Mouse (Mus musculus) brain, embryonic 14.5 days (tissue): ENCODE results near the gene Zfp422. TPM values are rescaled to one million over a fixed set of nuclear protein-coding genes. Genes with fewer than 3 reads are reported as not detected.
A peak's percentile ranks its signal among the peaks of the same experiment; 100 is the strongest.
"Not testable (repeated sequence)": the region's sequence is repeated elsewhere in the genome, so short reads cannot be mapped to it uniquely, and the experiment has no call there.

Source experiments
- DNase-seq: peaks from one replicate; pipeline ENCODE4 v3.0.0-alpha.2; 2011; ENCODE audit warnings: low read depth
- CTCF ChIP-seq: fragments of 200-500 bp; IDR thresholded peaks from 2 replicates; pipeline ENCODE4 v1.5.1; 2012; ENCODE audit warnings: inconsistent platforms, mild to moderate bottlenecking, moderate library complexity, borderline replicate concordance; ENCODE audit not compliant: insufficient read depth, insufficient read length; ENCODE audit errors: extremely low read depth
- POLR2A ChIP-seq: fragments of 200-500 bp; IDR thresholded peaks from 2 replicates; pipeline ENCODE4 v1.6.1; 2012; ENCODE audit warnings: mild to moderate bottlenecking, inconsistent platforms, borderline replicate concordance; ENCODE audit not compliant: poor library complexity, insufficient read depth, insufficient read length, severe bottlenecking; ENCODE audit errors: extremely low read depth
- polyA plus RNA-seq: library from polyadenylated mRNA; depleted of rRNA; stranded (reverse); fragments of >200 nt; gene quantifications from 2 replicates; pipeline ENCODE4 v1.2.3, GENCODE M21; 2012

Zfp422 gene
- polyA plus RNA-seq, 1 experiment, result 112 TPM

DNA sequence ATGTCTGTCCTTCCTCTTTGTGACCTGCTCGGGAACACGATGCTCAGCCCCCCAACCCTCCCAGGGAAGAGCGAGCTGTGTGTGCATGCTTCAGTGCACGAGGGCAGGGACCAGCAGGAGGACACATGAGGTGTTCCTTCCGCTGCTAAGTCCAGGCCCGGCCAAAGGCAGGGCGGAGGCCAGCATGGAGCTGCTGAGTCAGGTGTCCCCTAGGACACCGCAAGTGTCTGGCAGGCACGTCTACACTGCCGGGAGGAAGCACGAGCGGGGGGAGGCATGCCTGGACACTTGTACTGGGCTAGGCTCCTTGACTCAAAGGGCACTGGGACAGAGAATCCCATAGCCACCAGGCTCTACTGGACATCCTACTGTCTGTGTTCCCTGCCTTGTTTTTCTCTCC is 19.0 kb upstream of the Zfp422 start:
- TF ChIP-seq POLR2A, result no peak
- no peak for TF ChIP-seq CTCF
- no peak for DNase-seq

DNA sequence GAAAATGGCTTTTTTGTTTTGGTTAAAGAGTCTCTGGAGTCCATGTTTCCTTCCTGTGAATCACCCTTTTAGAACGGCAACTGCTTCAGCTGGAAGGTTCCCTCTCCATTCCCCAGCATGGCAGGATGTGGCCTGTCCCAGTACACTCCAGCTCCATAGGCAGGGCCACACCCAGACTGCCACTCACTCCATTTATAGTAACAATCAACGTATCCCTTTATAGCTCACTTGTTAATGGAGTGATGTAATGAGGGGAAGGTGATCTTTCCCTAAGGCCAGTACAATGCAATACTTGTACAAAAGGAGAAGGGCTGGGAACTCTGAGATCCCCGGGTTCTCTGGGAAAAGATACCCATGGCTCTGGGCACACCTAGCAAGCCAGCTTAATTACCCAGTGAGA is 15.5 kb upstream of the Zfp422 start:
- DNase-seq, result no peak

DNA sequence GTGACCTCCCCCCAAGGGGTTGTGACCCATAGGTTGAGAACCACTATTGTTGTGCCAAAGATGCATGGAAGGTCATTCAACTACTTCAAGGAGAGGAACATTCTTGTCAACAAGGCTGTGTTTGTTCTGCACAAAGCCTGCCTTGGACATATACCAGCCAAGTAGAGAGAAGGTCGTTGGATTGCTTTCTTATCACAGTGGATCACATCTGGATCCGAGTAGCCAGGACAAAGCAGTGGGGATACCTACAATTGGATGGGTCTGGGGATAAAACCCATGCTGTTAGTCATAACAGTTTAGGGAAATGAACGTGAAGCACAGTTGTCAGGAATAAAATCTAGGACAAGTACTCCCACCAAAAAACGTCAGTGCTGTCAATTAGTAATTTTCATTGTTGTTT is 15.1 kb upstream of the Zfp422 start:
- no peak for DNase-seq
- TF ChIP-seq POLR2A, result no peak
- no peak for TF ChIP-seq CTCF

More for the DNA sequence above, 15.5 kb upstream of the Zfp422 start:
- TF ChIP-seq POLR2A, result no peak
- TF ChIP-seq CTCF, result no peak

DNA sequence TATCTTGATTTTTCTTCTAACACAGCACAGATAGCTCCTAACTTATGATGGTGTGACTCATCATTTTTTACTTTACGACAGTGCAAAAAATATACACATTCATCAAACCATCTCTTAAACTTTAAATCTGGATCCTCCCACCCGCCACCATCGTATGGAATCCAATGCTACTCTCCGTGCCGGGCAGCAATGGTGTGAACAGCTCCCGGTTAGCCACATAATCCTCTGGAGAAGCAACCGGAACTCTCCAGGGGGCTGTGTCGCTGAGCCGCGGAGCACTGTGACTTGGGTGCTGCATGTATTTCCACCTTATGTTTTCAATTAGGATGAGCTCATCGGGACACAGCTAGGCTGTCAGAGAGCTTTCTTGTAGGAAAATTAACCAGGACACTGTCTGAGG is 14.1 kb upstream of the Zfp422 start:
- no peak for DNase-seq
- no peak for TF ChIP-seq CTCF
- no peak for TF ChIP-seq POLR2A

DNA sequence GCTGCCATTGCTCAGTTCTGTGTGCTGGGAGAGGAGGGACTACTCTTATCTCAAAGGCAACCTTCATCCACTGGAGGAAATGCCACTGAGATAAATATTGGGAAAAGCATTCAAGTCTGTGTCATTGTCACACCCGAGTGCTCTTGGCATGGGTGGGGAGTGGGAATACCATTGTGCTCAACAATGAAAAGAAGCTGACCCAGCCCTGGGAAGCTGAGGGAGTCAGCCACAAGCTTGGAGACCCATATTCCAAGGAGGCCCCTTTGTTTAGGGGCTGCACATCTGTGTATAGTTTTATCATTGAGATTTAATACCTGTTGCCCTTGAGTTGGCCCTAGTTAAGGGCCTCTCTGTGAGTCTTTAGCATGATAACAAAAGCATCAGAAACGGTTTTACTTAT is 10.9 kb upstream of the Zfp422 start:
- no peak for TF ChIP-seq POLR2A
- TF ChIP-seq CTCF, result no peak
- no peak for DNase-seq

DNA sequence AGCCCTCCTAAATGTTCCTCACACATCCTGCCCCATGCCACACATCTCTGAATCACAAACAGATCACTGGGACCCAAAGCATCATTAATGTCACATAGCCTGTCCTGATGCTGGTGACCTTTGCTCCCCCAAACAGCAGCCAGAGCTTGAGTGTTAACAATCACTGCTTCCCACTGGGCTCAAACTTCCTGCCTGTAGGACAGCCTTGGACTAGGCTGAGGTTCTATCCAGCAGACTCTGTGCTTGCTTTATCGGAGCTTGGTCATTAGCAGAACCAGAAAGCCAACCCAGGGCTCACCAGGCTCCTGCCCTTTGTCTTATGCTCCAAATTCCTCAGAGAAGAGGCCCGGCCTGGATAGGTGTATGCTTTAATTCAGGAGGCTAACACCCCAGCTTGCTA is 10.1 kb upstream of the Zfp422 start:
- DNase-seq, result no peak
- TF ChIP-seq CTCF (no peak), POLR2A (no peak)

DNA sequence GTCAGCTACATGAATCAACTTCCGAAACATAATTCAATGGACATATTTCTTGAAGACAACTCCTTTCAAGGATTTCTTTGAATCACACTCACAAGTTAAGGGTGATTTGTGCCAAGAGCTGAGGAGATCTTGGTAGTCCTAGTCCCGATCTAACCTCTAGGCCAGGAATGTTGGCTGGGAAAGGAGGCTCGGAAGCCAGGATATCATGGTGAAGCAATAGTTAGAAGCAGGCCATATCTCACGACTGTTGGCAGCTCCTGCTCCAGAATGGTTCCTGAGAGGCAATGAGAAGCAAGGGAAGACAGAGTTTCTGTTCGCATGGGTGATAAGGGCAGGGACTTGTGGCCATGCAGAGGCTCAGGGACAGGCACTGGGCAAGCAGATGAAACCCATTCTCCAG is 8.7 kb upstream of the Zfp422 start:
- DNase-seq, result no peak
- no peak for TF ChIP-seq CTCF
- no peak for TF ChIP-seq POLR2A

DNA sequence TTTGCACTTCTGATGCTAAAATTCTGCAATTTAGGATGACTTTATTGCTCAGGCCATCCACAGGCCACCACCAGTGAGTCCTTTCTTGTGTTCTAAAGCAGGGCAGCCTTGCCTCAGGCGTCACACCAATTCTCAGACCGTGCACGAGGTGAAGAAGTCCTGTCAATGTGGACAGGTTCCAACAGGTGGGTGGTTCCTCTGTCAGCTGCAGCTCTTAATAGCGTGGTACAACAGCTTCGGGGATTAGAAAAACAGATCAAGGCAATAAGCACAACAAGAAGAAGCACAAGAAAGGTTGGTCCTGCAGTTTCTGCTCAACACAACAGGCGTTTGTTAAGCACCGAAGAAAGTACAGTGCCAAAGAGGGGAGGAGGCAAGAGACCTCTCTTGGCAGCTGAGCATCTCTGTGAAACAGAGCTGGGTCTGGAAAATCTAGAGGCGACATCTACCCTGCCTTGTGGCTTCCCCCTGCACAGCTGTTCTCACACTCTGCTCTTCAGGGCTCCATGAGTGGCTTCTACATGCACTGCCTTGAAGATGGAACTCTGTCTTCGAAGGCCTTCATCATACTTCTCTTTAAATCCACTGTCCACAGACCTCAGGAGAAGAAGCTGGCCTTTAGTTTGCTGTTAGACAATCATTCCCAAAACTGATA is 7.9 kb upstream of the Zfp422 start:
- no peak for TF ChIP-seq POLR2A
- no peak for TF ChIP-seq CTCF
- no peak for DNase-seq

DNA sequence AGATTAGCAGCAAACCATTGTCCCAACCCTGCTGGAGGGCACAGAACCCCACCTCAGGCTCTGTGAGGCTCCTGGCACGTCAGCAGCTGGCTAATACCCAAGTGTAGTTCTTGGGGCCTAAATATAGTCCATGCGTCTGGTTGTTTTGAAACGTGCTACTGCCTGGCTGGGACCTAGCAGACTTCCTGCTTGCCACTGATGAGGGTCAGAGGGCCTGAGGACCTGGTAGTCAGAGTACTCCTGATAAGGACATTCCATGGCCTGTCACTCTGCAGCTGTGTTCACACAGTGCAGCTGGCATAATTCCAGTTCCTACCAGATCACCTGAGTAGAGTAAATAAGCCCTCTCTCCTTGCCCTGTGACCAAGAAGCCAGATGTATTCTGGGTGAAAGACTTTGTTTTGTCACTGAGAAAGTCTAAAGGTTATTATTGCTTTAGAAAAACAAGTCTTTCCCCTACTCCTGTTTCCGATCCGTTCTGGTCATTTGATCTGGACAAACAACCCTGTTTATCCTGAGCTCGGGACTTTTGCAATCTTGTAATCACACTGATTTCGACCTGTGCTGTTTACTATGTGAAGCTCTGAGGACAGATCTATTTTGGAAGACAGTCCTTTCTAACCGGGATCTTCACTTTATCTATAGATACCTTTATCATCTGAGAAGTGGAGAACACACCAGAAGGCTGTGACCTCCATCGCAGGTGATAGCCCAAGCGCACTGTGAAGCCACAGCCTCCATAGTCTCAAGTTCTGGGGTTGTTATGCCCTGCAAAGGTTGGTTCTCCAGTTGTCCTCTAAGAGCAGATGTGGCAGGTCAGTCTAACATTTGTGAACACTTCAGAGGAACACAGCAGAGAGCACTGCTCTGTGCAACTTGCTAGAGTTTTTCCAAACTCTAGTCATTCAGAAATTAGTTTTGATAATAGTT is 6.7 kb upstream of the Zfp422 start:
- TF ChIP-seq POLR2A, result no peak
- no peak for TF ChIP-seq CTCF
- DNase-seq, result peak; percentile 31

DNA sequence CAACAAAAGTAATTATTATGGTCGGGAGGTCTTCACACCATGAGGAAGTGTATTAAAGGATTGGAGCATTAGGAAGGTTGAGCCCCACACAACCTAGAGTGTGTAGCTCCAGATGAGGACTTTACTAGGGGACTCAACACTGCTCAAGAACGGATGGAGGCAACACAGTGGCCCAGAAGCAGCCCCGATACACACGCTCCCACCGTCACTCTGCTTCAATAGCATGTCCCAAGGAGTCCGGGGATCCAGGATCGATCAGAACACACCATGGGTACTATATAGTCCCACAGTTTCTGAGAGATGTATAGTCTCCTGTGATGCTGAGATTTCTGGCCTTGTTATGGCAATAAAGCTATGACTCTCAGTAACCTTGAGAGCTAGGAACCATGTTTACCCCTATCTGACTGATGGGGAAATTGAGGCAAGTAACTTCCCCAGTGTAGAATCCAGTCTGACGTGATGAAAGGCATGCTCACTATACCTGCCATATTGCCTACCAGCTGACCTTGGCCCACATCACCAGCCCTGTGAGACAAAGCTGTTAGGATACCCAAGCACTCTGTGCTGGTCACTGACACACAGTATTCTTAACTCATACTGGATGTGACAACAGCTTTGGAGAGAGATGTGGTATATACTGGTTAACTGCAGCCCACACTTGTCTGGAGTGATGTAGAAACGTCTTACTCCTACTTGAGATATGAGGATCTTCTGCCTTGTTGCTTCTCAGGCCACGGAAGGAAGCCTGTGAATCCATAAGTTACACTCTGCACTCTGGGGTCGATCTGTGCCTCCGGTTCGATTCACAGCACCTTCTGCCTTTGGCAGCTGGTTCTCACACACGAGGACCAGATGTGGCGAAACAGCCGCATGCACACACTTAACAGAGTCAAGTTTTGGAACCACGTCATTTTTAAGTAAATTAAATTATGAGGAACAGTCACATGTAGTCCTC is 5.2 kb upstream of the Zfp422 start:
- no peak for TF ChIP-seq POLR2A
- no peak for TF ChIP-seq CTCF
- no peak for DNase-seq

DNA sequence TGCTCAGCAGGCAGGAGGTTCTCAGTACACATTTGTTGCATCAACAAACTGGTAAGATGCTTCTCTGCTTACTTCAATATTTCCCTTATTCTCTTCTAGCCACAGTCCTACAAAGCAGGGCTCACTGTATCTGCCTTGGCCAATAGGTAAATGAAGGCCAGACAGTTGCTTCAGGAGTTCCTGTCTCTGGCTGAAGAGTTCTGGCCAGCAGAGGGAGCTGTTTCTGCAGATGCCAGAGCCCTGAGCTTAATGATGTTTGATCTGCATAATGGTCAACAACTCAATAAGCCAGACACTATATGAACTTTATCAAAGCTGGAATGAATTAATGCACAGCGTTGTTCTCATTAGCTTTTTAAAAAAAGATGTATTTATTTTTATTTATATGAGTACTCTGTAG is 3.3 kb upstream of the Zfp422 start:
- TF ChIP-seq POLR2A (no peak), CTCF (peak; percentile 77)
- DNase-seq, result peak; percentile 74

DNA sequence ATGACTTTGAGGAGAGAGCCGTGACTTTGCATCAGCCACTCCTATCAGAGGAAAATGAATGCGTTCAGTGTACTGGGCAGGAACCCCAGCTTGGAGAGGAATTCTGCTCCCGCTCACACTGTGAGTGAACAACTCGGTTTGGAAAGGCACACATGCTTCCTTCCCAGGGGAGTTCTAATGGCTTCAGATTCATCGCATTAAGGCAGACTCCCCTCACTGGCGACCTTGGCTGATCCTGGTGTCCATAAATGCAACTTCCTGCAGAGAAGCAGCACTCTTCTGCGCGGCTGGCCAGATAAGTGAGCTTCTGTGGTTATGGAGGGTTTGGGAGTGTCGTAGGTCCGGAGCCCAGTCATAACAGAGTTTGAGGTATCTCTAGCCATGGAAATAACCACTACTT is 967 bp upstream of the Zfp422 start:
- TF ChIP-seq CTCF (no peak), POLR2A (no peak)
- peak; percentile 8 for DNase-seq

DNA sequence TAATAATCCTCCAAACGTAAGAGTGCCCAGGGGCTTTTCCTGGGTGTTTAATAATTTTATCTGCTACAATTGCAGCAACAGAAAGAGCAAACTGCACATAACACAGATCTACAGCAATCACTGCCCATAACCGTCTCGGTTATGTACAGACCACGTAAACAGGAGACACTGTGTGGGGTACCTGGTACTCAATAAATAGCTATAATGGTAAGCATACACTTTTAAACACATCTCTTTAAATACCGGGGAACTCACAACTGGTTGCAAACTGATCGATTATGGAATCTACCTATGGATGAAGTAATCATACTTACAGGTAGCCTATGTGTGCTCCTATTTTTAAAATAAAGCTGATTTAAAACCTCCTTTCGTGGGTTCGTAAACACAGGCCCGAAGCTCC is 704 bp downstream of the Zfp422 start:
- TF ChIP-seq CTCF (no peak), POLR2A (no peak)
- DNase-seq, result no peak

DNA sequence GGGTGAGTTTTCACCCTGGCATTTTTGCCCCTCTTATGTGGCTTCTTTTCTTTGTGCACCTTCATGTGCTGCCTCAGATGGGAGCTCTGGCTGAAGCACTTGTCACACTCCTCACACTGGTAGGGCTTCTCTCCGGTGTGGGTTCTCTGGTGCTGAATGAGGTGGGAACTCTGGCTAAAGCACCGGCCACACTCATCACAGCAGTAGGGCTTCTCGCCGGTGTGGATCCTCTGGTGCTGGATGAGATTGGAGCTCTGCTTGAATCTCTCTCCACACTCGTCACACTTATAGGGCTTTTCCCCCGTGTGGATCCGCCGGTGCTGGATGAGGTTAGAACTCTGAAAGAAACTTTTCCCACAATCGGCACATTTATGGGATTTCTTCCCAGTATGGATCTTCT is 2.4 kb downstream of the Zfp422 start:
- not testable (repeated sequence) for DNase-seq
